Mouse (Mus musculus): ENCODE data around the gene Hephl1. TPM values are rescaled to one million over a fixed set of nuclear protein-coding genes. Genes with fewer than 3 reads are reported as not detected.

The Hephl1 gene
- total and polyA plus RNA-seq, 3 experiments = not detected

GRCm38 (mm10) chr9:15060847-15061246, 51.1 kb downstream of the Hephl1 start:
- no peaks in the 10 kb centered on the region for H3K36me3 ChIP-seq (replicated peaks in 1 of 2; ENCODE audit: control insufficient read depth in 1 of 2, insufficient read depth in 1 of 2, low read length in 1 of 2)
- H3K4me2 ChIP-seq (ENCODE audit: insufficient read depth, low read depth, poor library complexity, severe bottlenecking) = no peak overlapping the region
- TF ChIP-seq MAFK (IDR thresholded peaks at IDR 0.05; ENCODE audit: insufficient replicate concordance, low read length) = no peak
- TF ChIP-seq ELF1 (IDR thresholded peaks at IDR 0.05; ENCODE audit: low read depth, low read length) = no peak
- DNase-seq (ENCODE audit: extremely low read depth) = no peak
- H3K9ac ChIP-seq (ENCODE audit: insufficient read depth, low read depth) = no peak overlapping the region
- H3K27ac ChIP-seq (ENCODE audit: insufficient read depth, low read depth) = no peak overlapping the region
- in situ Hi-C loops (cut with MboI; ENCODE audit: low pct_ligation_motif_present, low pct_unique_long_range_greater_than_20kb, low sequenced_read_pairs) (no loop called here), dilution Hi-C loops (cut with MboI; ENCODE audit: extremely low pct_ligation_motif_present, extremely low pct_unique_long_range_greater_than_20kb, low sequenced_read_pairs) (no loop called here)
- no peaks in the 10 kb centered on the region for H3K9me3 ChIP-seq (replicated peaks; ENCODE audit: low read length)
- H3K4me1 ChIP-seq (ENCODE audit: control insufficient read depth in 1 of 2, insufficient read depth in 2 of 2) = peaks cover 0 to 9% of the 10 kb centered on the region in 2 experiments; a peak in 2 of 4 replicates
- H3K79me2 ChIP-seq (replicated peaks; ENCODE audit: control insufficient read depth, extremely low read depth, insufficient read depth, poor library complexity, severe bottlenecking) = no peaks in the 10 kb centered on the region
- no peak overlapping the region for H3K4me3 ChIP-seq (replicated peaks in 1 of 3; ENCODE audit: low read depth in 2 of 3, low read length in 2 of 3, poor library complexity in 1 of 3)
- no peaks in the 10 kb centered on the region for H3K27me3 ChIP-seq (replicated peaks)

DNA sequence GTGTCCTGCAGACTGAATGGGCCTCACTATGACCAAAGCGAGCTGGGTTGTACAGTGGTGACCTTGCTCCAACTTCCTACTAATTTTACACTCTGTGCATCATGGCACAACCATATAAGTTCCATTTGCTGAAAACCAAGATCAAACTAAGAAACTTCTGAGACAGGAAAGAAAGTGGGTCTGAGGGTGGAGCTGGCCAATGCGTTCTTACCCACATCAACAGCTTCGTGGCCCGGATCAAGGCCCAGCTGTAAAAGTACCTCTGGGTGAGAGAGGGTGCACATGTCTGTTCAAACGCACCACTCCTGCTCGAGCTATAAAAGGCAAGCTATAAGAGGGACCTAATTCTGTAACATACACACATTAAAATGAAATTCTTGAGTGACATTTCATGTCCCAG, 51.9 kb downstream of the Hephl1 start:
- in situ Hi-C loops (cut with MboI; ENCODE audit: low pct_ligation_motif_present, low pct_unique_long_range_greater_than_20kb, low sequenced_read_pairs) (no loop called here), dilution Hi-C loops (cut with MboI; ENCODE audit: extremely low pct_ligation_motif_present, extremely low pct_unique_long_range_greater_than_20kb, low sequenced_read_pairs) (no loop called here)
- no peak overlapping the region for H3K4me2 ChIP-seq (ENCODE audit: insufficient read depth, low read depth, poor library complexity, severe bottlenecking)
- DNase-seq (ENCODE audit: extremely low read depth) = no peak
- peaks cover 0 to 15% of the 10 kb centered on the region in 2 experiments; a peak in 2 of 4 replicates for H3K4me1 ChIP-seq (ENCODE audit: control insufficient read depth in 1 of 2, insufficient read depth in 2 of 2)
- no peak overlapping the region for H3K4me3 ChIP-seq (replicated peaks in 1 of 3; ENCODE audit: low read depth in 2 of 3, low read length in 2 of 3, poor library complexity in 1 of 3)
- H3K36me3 ChIP-seq (replicated peaks in 1 of 2; ENCODE audit: control insufficient read depth in 1 of 2, insufficient read depth in 1 of 2, low read length in 1 of 2) = no peaks in the 10 kb centered on the region
- H3K27ac ChIP-seq (ENCODE audit: insufficient read depth, low read depth) = no peak overlapping the region
- no peaks in the 10 kb centered on the region for H3K9me3 ChIP-seq (replicated peaks; ENCODE audit: low read length)
- H3K9ac ChIP-seq (ENCODE audit: insufficient read depth, low read depth) = no peak overlapping the region
- no peak for TF ChIP-seq HCFC1 (IDR thresholded peaks at IDR 0.05; ENCODE audit: low read depth, low read length)
- TF ChIP-seq RAD21 (IDR thresholded peaks at IDR 0.05; ENCODE audit: low read depth, low read length) = no peak
- no peak for TF ChIP-seq ETS1 (conservative IDR thresholded peaks at IDR 0.05; ENCODE audit: low read depth, low read length)
- TF ChIP-seq MEF2A (IDR thresholded peaks at IDR 0.05; ENCODE audit: borderline replicate concordance, low read depth, low read length) = no peak
- no peak for TF ChIP-seq MAZ (IDR thresholded peaks at IDR 0.05; ENCODE audit: low read depth, low read length)
- TF ChIP-seq GABPA (IDR thresholded peaks at IDR 0.05; ENCODE audit: insufficient replicate concordance, low read depth, low read length) = no peak
- TF ChIP-seq POLR2AphosphoS2 (IDR thresholded peaks at IDR 0.05; ENCODE audit: low read depth, low read length) = no peak
- TF ChIP-seq JUND (conservative IDR thresholded peaks at IDR 0.05; ENCODE audit: low read depth, low read length) = no peak
- TF ChIP-seq POLR2A (IDR thresholded peaks at IDR 0.05; ENCODE audit: low read depth, low read length) = no peak
- TF ChIP-seq BHLHE40 (IDR thresholded peaks at IDR 0.05; ENCODE audit: low read depth, low read length) = no peak
- no peak for TF ChIP-seq ZKSCAN1 (IDR thresholded peaks at IDR 0.05; ENCODE audit: borderline replicate concordance, low read depth, low read length)
- no peak for TF ChIP-seq TCF12 (IDR thresholded peaks at IDR 0.05; ENCODE audit: low read depth, low read length)
- no peak for TF ChIP-seq USF2 (conservative IDR thresholded peaks at IDR 0.05; ENCODE audit: low read depth, low read length)
- TF ChIP-seq CHD1 (IDR thresholded peaks at IDR 0.05; ENCODE audit: low read depth, low read length) = no peak
- no peaks in the 10 kb centered on the region for H3K27me3 ChIP-seq (replicated peaks)
- H3K79me2 ChIP-seq (replicated peaks; ENCODE audit: control insufficient read depth, extremely low read depth, insufficient read depth, poor library complexity, severe bottlenecking) = no peaks in the 10 kb centered on the region
